Mouse (Mus musculus): ENCODE data around the gene Clstn3. TPM values are rescaled to one million over a fixed set of nuclear protein-coding genes. Genes with fewer than 3 reads are reported as not detected.
"Not testable (repeated sequence)": the region's sequence is repeated elsewhere in the genome, so short reads cannot be mapped to it uniquely, and the experiment has no call there.

Gene Clstn3
- total RNA-seq, 2 experiments from 2014 or later = 0.11 to 0.51 TPM

DNA sequence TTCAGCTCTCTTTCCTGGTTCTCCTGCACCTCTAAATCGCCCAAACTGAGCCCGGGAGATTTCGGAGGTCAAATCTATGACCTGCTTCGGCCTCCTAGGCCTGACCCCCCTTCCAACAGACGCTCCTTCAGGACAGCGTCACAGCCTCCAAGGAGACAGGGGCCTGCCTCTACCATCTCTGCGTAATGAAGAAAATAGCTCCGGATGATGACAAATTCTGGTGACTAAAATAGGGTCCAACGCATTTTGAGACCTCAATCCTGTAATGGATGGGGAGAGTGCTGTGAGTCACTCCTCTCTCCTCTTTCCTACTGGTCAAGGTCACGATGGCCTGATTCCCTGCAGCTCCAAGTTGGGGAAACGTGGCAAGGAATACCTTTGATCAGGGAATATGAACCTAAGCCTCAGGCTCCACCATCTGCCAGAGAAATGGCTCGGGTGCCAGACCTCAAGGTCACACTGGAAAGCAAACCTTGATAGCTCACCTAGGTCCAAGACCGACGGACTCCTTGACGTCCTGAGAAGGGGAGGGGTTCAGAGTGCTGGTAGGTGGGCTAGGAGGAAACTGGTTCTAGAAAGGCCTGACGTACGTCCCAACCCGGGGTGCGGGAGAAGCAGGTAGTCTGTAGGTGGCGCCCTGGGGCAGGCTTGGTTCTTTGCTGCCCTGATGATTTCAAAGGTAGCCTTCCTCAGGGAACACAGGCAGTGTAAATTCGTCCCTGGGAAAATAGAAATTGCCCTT, 49.1 kb downstream of the Clstn3 start:
- peak; percentile 80 for ATAC-seq (ENCODE audit: poor library complexity, severe bottlenecking)

GRCm38 (mm10) chr6:124414927-124415325, 49.7 kb downstream of the Clstn3 start, which contains the start of gene Pex5:
Gene Pex5, minus strand, starts transcription at chr6:124415067.
- ATAC-seq (ENCODE audit: poor library complexity, severe bottlenecking) = peak; percentile 81

- ATAC-seq (ENCODE audit: poor library complexity, severe bottlenecking) = peak; percentile 37
Observed at GRCm38 (mm10) chr6:124414150-124414926, 50.3 kb downstream of the Clstn3 start.

- no peak for ATAC-seq (ENCODE audit: poor library complexity, severe bottlenecking)
Observed at GRCm38 (mm10) chr6:124413770-124414149, 50.8 kb downstream of the Clstn3 start.

GRCm38 (mm10) chr6:124408355-124408754, 56.2 kb downstream of the Clstn3 start:
- ATAC-seq (ENCODE audit: poor library complexity, severe bottlenecking) = no peak

DNA sequence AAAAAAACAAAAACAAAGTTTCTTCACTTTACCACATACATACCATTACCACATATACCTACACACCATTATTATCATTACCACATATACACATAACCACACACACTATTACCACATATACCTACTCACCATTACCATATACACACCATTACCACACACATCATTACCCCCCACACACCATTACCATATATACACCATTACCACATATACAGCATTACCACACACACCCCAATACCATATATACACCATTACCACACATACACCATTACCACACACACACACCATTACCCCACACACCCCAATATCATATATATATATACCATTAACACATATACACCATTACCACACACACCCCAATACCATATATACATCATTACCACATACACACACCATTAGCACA, 57.4 kb downstream of the Clstn3 start:
- ATAC-seq (ENCODE audit: poor library complexity, severe bottlenecking) = peak; percentile 59

- no peak for ATAC-seq (ENCODE audit: poor library complexity, severe bottlenecking)
Observed at GRCm38 (mm10) chr6:124406326-124406725, 58.3 kb downstream of the Clstn3 start.

GRCm38 (mm10) chr6:124399738-124400137, 64.9 kb downstream of the Clstn3 start:
- 0 out of 2 replicates have a peak, but pooled peaks have one; percentile 20 for ATAC-seq (ENCODE audit: poor library complexity, severe bottlenecking)

DNA sequence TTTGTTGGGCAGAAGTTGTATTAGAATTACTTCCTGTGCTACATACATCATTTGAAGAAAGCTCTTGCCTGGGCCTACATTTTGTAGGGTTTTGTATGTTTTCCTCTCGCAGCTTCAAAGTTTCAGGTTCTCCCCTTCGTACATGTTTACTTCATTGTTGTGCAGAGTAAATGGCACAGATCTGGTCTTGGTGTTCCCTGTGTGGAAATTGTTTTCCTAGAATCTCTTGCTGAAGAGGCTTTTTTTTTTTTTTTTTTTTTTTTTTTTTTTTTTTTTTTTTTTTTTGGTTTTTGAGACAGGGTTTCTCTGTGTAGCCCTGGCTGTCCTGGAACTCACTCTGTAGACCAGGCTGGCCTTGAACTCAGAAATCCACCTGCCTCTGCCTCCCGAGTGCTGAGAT, 69.6 kb downstream of the Clstn3 start:
- not testable (repeated sequence) for ATAC-seq (ENCODE audit: poor library complexity, severe bottlenecking)

Other genes starting within 250 kb of the Clstn3 start
- not detected in 2 replicates for gene Vmn2r27, start 232.9 kb downstream of the Clstn3 start, total RNA-seq (2015)
- gene Vmn2r27, start 232.9 kb downstream of the Clstn3 start, total RNA-seq (2017) = not detected in 2 replicates
- 2.2 TPM in 2 replicates for gene Cd163, start 160.1 kb downstream of the Clstn3 start, total RNA-seq (2015)
- gene Cd163, start 160.1 kb downstream of the Clstn3 start, total RNA-seq (2017) = 3.7 and 4.0 TPM in 2 replicates
- gene Pex5, start 49.7 kb downstream of the Clstn3 start, total RNA-seq (2015) = 16.1 and 16.8 TPM in 2 replicates
- 17.7 and 18.4 TPM in 2 replicates for gene Pex5, start 49.7 kb downstream of the Clstn3 start, total RNA-seq (2017)
- gene C1rl, start 28.3 kb upstream of the Clstn3 start, total RNA-seq (2015) = 9.2 and 11.8 TPM in 2 replicates
- 15.1 and 15.9 TPM in 2 replicates for gene C1rl, start 28.3 kb upstream of the Clstn3 start, total RNA-seq (2017)
- 4.7 and 4.8 TPM in 2 replicates for gene C1ra, start 47.6 kb upstream of the Clstn3 start, total RNA-seq (2015)
- gene C1ra, start 47.6 kb upstream of the Clstn3 start, total RNA-seq (2017) = 3.4 and 3.8 TPM in 2 replicates
- 0.14 TPM in 1 of 2 replicates, not detected in the other for gene C1s1, start 77.6 kb upstream of the Clstn3 start, total RNA-seq (2015)
- gene C1s1, start 77.6 kb upstream of the Clstn3 start, total RNA-seq (2017) = 0.28 and 1.0 TPM in 2 replicates
- not detected in 2 replicates for gene C1rb, start 105.5 kb upstream of the Clstn3 start, total RNA-seq (2015)
- not detected in 2 replicates for gene C1rb, start 105.5 kb upstream of the Clstn3 start, total RNA-seq (2017)
- not detected in 2 replicates for gene C1s2, start 171.3 kb upstream of the Clstn3 start, total RNA-seq (2015)
- 0.16 TPM in 1 of 2 replicates, not detected in the other for gene C1s2, start 171.3 kb upstream of the Clstn3 start, total RNA-seq (2017)
- gene Lpcat3, start 198.2 kb upstream of the Clstn3 start, total RNA-seq (2015) = 32.8 and 48.3 TPM in 2 replicates
- 22.4 and 24.8 TPM in 2 replicates for gene Lpcat3, start 198.2 kb upstream of the Clstn3 start, total RNA-seq (2017)
- 144 and 179 TPM in 2 replicates for gene Emg1, start 247.4 kb upstream of the Clstn3 start, total RNA-seq (2015)
- gene Emg1, start 247.4 kb upstream of the Clstn3 start, total RNA-seq (2017) = 170 and 206 TPM in 2 replicates
- gene Phb2, start 247.5 kb upstream of the Clstn3 start, total RNA-seq (2015) = 99.5 and 115 TPM in 2 replicates
- gene Phb2, start 247.5 kb upstream of the Clstn3 start, total RNA-seq (2017) = 152 and 160 TPM in 2 replicates